Mouse (Mus musculus) thymus, adult 2 months (tissue): ENCODE measurements around the gene Vps53. TPM values are rescaled to one million over a fixed set of nuclear protein-coding genes. Genes with fewer than 3 reads are reported as not detected.

Experiments used
- DNase-seq: peaks from one replicate; pipeline ENCODE4 v3.0.0; 2021
- H3K27ac ChIP-seq: fragments of 200-500 bp; 2 replicates; pipeline ENCODE4 v1.5.1; 2012; ENCODE audit warnings: low read length, control low read depth; ENCODE audit not compliant: control insufficient read depth, insufficient read depth
- H3K27me3 ChIP-seq: fragments of 200-500 bp; 2 replicates; pipeline ENCODE4 v1.6.1; 2012; ENCODE audit warnings: mild to moderate bottlenecking, low read length, moderate library complexity, mixed read lengths; ENCODE audit not compliant: control insufficient read depth, insufficient read depth
- H3K36me3 ChIP-seq: fragments of 200-500 bp; 2 replicates; pipeline ENCODE4 v1.6.1; 2012; ENCODE audit warnings: mild to moderate bottlenecking, low read length, moderate library complexity; ENCODE audit not compliant: control insufficient read depth, insufficient read depth
- H3K4me1 ChIP-seq: fragments of 200-500 bp; replicated peaks from 2 replicates; pipeline ENCODE4 v1.6.1; 2012; ENCODE audit warnings: low read length; ENCODE audit not compliant: control insufficient read depth, insufficient read depth
- H3K4me3 ChIP-seq: fragments of 200-500 bp; 2 replicates; pipeline ENCODE4 v1.5.1; 2012; ENCODE audit warnings: mild to moderate bottlenecking, low read length, control low read depth, moderate library complexity; ENCODE audit not compliant: control insufficient read depth, insufficient read depth
- CTCF ChIP-seq: fragments of 200-500 bp; IDR thresholded peaks from 2 replicates; pipeline ENCODE4 v1.5.1; 2012; ENCODE audit warnings: mild to moderate bottlenecking, control low read depth, low read length, moderate library complexity, borderline replicate concordance; ENCODE audit not compliant: control insufficient read depth, poor library complexity, insufficient read depth; ENCODE audit errors: extremely low read depth
- POLR2A ChIP-seq: fragments of 200-500 bp; IDR thresholded peaks from 2 replicates; pipeline ENCODE4 v1.6.1; 2012; ENCODE audit warnings: mild to moderate bottlenecking, low read length, control low read depth, moderate library complexity; ENCODE audit not compliant: control insufficient read depth, poor library complexity, insufficient read depth; ENCODE audit errors: extremely low read depth
- WGBS: fragments of 180-500 bp; shearing (Covaris S2); methylation state at CpG from one replicate; pipeline ENCODE4 v1.1.7; 2018; 5-methylcytosine and 5-hydroxymethylcytosine counted together
- polyA plus RNA-seq: library from polyadenylated mRNA; depleted of rRNA; stranded (reverse); fragments of >200 nt; gene quantifications from 2 replicates; pipeline ENCODE4 v1.2.3, GENCODE M21; 2012

Gene Vps53
- polyA plus RNA-seq, 1 experiment = 33.7 TPM

DNA sequence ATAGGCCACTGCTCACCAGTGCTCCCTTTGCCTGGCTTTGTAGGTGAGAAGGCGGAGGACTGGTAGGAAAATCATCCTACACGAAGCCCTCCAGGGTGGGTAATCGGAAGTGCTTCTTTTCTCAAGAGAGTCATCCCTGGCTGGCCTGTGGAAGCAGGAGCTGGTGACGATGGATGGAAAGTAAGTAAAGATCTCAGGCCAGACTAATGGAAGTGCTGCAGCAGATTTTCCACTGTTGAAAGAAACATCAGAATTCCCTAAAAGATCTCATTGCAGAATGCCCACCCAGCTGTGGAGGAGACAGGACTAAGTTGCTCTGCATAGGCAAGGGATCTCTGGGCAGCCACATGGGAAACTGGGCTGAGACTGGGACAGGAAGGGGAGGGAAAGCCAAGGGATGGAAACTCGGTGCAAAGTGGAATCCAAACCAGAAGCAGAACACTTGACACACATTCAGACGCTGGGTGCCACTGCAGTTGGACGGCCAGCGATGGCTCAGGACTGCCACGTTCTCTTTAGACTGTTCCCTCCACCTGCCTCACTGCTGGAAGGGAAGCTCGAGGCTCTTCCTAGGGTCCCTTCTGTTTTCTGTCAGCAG, 137.3 kb downstream of the Vps53 start:
- Histone ChIP-seq H3K27ac (no peak overlapping the region), H3K4me1 (peaks cover 10% of the 10 kb centered on the region), H3K36me3 (0 out of 2 replicates have a peak, but pooled peaks cover 7% of the 10 kb centered on the region), H3K27me3 (no peaks in the 10 kb centered on the region), H3K4me3 (no peak overlapping the region)
- TF ChIP-seq POLR2A (no peak), CTCF (no peak)
- WGBS = 90% methylated on average over 10 of the region's 10 CpGs
- no peak for DNase-seq

DNA sequence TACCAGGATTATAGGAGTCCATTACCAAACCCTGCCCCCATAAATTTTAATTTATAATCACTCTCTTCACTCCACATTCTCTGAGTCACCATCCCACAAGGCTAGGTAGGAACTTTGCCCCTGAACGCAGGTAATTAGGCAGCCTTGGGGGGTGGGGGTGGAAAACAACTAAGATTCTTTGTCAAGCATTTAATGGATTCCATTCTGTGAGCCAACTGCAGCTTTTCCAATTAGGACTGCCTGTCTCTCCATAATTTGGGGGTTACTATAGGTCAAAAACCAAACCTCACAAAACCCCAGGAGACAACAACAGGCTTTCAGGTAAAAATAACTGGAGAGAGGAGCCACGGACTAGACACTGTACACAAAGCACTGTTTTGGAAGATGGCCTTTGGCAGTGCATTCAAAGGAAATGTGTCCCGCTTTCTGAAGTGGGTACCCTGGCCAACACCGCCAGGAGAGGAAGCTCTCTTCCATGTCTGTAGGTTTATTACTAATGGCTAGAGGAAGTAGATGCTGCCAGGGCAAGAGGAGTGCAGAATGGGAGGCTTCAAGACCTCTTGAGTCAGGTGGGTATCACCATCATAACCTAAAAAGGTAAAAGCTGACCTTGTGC, 138.6 kb downstream of the Vps53 start:
- Histone ChIP-seq H3K4me3 (no peak overlapping the region), H3K27me3 (no peaks in the 10 kb centered on the region), H3K4me1 (peaks cover 10% of the 10 kb centered on the region), H3K27ac (no peak overlapping the region), H3K36me3 (0 out of 2 replicates have a peak, but pooled peaks cover 3% of the 10 kb centered on the region)
- 96% methylated on average over 4 of the region's 4 CpGs for WGBS
- TF ChIP-seq POLR2A (no peak), CTCF (no peak)
- no peak for DNase-seq

DNA sequence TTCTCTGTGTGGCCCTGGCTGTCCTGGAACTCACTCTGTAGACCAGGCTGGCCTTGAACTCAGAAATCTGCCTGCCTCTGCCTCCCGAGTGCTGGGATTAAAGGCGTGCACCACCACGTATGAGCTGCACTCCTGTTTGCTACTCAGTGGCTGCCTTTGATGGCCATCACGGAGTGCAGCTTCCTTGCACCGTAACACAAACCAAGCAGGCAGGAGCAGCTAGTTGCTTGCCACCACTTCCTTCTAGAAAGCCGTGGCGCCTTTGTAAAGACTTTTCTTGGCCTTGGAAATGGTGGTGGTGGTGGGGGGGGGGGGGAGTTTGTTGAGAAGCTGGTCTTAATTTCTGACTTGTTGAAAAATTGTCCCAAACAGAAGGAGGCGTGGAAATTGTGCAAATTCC, 139.3 kb downstream of the Vps53 start:
- no peak for TF ChIP-seq POLR2A
- no peak for TF ChIP-seq CTCF
- no peak for DNase-seq
- Histone ChIP-seq H3K27me3 (no peaks in the 10 kb centered on the region), H3K4me1 (peaks cover 10% of the 10 kb centered on the region), H3K4me3 (no peak overlapping the region), H3K36me3 (0 out of 2 replicates have a peak, but pooled peaks cover under 1% of the 10 kb centered on the region), H3K27ac (no peak overlapping the region)
- WGBS = 32% methylated on average over 8 of the region's 8 CpGs

DNA sequence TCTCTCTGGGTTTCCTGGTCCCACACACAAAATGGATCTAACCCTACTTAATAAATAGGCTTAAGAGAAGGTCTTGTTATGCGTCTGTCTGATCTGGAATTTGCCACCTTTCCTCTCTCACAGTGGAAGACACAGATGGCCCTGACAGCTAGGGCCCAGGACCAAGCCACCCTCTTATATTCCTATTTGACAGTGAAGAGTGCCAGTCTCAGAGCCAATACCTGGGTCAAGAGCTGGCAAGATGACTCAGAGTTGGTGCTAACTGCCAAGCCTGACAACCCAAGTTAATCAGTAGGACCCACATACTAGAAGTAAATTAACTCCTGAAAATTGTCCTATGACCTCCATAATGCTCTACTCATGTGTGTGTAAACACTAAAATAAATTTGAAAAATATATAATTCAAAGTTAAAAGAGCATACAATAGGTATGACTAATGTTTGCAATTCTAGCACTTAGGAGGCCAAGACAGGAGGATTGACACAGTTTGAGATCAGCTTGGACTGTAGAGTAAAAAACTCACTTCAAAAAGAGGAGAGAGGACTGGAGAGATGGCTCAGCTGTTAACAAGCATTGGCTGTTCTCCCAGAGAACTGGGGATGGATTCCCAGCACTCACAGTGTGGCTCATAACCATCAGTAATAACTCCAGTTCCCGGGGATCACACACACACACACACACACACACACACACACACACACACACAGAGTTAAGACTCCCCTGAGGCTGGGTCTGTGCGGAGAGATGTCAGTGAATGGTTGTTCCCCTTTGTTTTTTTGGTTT, 140.0 kb downstream of the Vps53 start:
- Histone ChIP-seq H3K4me3 (no peak overlapping the region), H3K36me3 (no peaks in the 10 kb centered on the region), H3K27ac (no peak overlapping the region), H3K27me3 (no peaks in the 10 kb centered on the region), H3K4me1 (peaks cover 10% of the 10 kb centered on the region)
- TF ChIP-seq CTCF = no peak
- TF ChIP-seq POLR2A = no peak
- DNase-seq = no peak
- 95% methylated on average over 3 of the region's 3 CpGs for WGBS

DNA sequence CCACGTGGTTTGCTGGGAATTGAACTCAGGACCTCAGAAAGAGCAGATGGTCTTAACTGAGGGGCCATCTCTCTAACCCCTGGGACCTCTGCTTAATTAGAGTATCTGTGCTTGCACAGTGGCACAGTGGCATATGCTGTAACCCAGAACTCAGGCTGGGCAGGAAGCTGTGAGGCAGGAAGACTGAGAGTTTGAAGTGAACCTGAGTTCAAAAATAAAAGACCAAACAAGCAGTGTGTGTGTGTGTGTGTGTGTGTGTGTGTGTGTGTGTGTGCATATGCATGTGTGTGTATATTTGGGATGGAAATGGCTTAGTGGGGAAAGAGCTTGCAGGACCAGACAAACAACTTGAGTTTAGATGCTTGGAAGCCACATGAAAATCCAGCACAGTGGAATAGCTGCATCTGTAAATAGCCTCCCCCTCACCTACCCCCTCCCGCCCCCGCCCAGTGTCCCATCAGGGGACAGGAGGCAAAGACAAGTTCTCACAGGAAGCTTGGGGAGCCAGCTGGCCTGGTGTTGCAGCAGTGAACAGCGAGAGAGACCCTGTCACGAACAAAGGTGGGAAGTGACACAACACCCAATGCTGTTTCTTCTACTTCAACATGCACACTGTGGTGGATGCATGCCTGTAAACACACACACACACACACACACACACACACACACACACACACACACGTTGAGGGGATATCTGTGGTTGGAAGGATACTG, 141.7 kb downstream of the Vps53 start:
- Histone ChIP-seq H3K27me3 (no peaks in the 10 kb centered on the region), H3K27ac (peak overlapping the region; percentile 83; the same call in 1 of the 2 replicates), H3K36me3 (no peaks in the 10 kb centered on the region), H3K4me3 (no peak overlapping the region), H3K4me1 (peaks cover 14% of the 10 kb centered on the region)
- TF ChIP-seq POLR2A (no peak), CTCF (no peak)
- WGBS = 44% methylated on average over 6 of the region's 6 CpGs
- DNase-seq = peak; percentile 25

DNA sequence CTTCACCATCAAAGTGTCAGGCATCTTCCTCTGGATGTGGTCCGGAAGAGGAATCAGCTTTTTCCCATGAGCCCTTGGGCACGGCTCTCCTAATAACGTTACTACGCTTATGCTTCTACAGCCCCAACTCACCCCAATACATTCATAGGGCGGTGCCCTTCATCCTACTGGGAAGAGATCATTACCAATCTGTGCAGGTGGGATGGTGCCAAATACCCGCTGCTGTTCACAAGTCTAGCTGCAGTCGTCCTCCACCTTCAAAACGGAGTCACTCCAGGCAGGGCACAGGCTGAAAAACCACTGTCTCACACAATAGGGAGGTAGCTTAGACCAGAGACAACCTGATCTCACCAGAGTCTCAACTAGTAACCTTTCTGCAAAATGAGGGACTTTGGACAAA, 144.3 kb downstream of the Vps53 start:
- TF ChIP-seq CTCF (no peak), POLR2A (no peak)
- Histone ChIP-seq H3K27me3 (no peaks in the 10 kb centered on the region), H3K27ac (no peak overlapping the region), H3K4me3 (no peak overlapping the region), H3K4me1 (peaks cover 12% of the 10 kb centered on the region), H3K36me3 (no peaks in the 10 kb centered on the region)
- whole genome bisulfite sequencing = 96% methylated on average over 8 of the region's 8 CpGs
- no peak for DNase-seq
